Mouse (Mus musculus) liver, adult 2 months (tissue): ENCODE measurements around the gene Zbtb42.

Experiments
- CTCF ChIP-seq: fragments of 200-500 bp; IDR thresholded peaks from 2 replicates; pipeline ENCODE4 v1.5.1; 2011; ENCODE audit warnings: low read depth, low read length, control low read depth
- POLR2A ChIP-seq: fragments of 200-500 bp; IDR thresholded peaks from 2 replicates; pipeline ENCODE4 v1.6.1; 2011; ENCODE audit warnings: low read length, control low read depth; ENCODE audit not compliant: insufficient read depth; ENCODE audit errors: extremely low read depth

DNA sequence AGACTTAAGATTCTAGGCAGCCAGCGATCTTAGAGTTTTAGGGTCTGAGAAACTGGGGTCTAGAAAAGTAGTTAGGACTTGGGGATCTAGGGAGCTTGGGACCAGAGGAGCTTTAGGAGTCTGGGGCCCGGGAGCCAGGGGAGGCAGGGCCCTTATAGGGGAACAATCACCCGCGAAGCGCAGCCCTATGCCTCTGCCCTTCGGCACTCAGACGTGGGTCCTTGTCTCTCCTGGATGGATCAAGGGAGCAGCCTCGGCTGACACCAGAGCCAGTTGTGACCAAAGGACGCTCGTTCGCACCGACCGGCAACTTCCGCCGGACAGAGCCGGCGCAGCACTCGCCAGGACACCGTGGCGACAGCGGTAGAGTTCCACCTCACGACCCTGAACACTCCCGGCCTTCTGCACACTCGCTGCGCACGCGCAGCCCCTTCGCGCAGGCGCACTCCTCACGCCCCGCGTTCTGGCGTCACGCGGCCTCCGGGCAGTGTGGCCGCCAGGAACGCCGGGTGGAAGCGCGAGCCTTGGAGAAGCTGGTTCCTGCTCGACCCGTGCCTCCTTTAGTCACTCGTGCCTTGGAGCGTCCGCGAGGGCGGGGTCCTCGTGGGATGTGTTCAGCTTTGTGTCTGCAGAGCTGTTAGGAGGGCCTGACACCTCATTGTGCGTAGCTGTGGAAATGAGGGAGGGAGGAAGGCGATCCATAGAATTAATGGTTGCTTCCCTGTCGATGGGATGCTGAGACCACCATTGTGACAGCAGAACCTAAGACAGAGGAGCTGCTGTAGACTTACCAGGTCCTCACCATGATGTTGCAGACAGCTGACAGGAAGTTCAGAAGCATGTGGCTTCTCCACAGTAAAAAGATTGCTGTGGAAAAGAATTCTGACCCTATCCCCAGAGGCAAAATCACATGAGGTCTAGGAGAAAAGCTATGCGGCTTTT, 14.8 kb downstream of the Zbtb42 start:
- TF ChIP-seq CTCF (no peak; the same call in 1 of the 2 replicates), POLR2A (peak; percentile 89)
